Mouse (Mus musculus) midbrain, postnatal 0 days (tissue): ENCODE results near the gene Dcun1d4. TPM values are rescaled to one million over a fixed set of nuclear protein-coding genes. Genes with fewer than 3 reads are reported as not detected.

ENCODE experiments used
- ATAC-seq: fragments of 200-750 bp; cut with Nextera tagmentation; 2 replicates; pipeline ENCODE4 v1.8.0; 2017; ENCODE audit warnings: moderate number of reproducible peaks, mild to moderate bottlenecking, moderate TSS enrichment, moderate library complexity; ENCODE audit not compliant: low FRiP score
- DNase-seq: peaks from one replicate; pipeline ENCODE4 v3.0.0-alpha.2; 2015; ENCODE audit warnings: low spot score
- H3K27ac ChIP-seq: fragments of 300-500 bp; sonication (generic); 2 replicates; pipeline ENCODE4 v1.5.1; 2014; ENCODE audit warnings: low read depth, mild to moderate bottlenecking, low read length, mixed read lengths
- H3K27me3 ChIP-seq: fragments of 300-500 bp; sonication (generic); 2 replicates; pipeline ENCODE4 v1.6.1; 2014; ENCODE audit warnings: low read length, control low read depth, mixed read lengths; ENCODE audit not compliant: insufficient read depth
- H3K36me3 ChIP-seq: fragments of 300-500 bp; sonication (generic); 2 replicates; pipeline ENCODE4 v1.6.1; 2014; ENCODE audit warnings: low read length, control low read depth, mixed read lengths; ENCODE audit not compliant: insufficient read depth
- H3K4me1 ChIP-seq: fragments of 300-500 bp; sonication (generic); 2 replicates; pipeline ENCODE4 v1.6.1; 2014; ENCODE audit warnings: mild to moderate bottlenecking, control low read depth, antibody characterized with exemption, low read length, mixed read lengths; ENCODE audit not compliant: insufficient read depth
- H3K4me2 ChIP-seq: fragments of 300-500 bp; sonication (generic); 2 replicates; pipeline ENCODE4 v1.6.1; 2014; ENCODE audit warnings: low read depth, mild to moderate bottlenecking, low read length, mixed read lengths; ENCODE audit not compliant: poor library complexity, severe bottlenecking
- H3K4me3 ChIP-seq: fragments of 300-500 bp; sonication (generic); 2 replicates; pipeline ENCODE4 v1.5.1; 2014; ENCODE audit warnings: low read depth, mild to moderate bottlenecking, low read length, moderate library complexity
- H3K9ac ChIP-seq: fragments of 300-500 bp; sonication (generic); replicated peaks from 2 replicates; pipeline ENCODE4 v1.6.1; 2014; ENCODE audit warnings: mild to moderate bottlenecking, low read length, moderate library complexity, mixed read lengths; ENCODE audit not compliant: poor library complexity, severe bottlenecking
- H3K9me3 ChIP-seq: fragments of 300-500 bp; sonication (generic); 2 replicates; pipeline ENCODE4 v1.6.1; 2016; ENCODE audit warnings: low read length, control low read depth
- CTCF ChIP-seq: IDR thresholded peaks from 2 replicates; pipeline ENCODE4 v1.5.1; 2016; ENCODE audit warnings: antibody characterized with exemption, mild to moderate bottlenecking
- WGBS: fragments of 180-500 bp; shearing (Covaris S2); extraction: QIAGEN DNeasy Blood & Tissue Kit; methylation state at CpG from one replicate; pipeline ENCODE4 v1.1.7; 2014; 5-methylcytosine and 5-hydroxymethylcytosine counted together
- polyA plus RNA-seq: library from polyadenylated mRNA; unstranded; fragments of >200 nt; fragmentation: Nextera tagmentation; extraction: Ambion mirVana; gene quantifications from 2 replicates; pipeline ENCODE4 v1.2.1, GENCODE M21; 2015
- total RNA-seq: library from RNA; depleted of rRNA; stranded (reverse); fragments of >200 nt; gene quantifications from 2 replicates; pipeline ENCODE4 v1.2.3, GENCODE M21; 2014

The Dcun1d4 gene
- total and polyA plus RNA-seq, 2 experiments from 2014 or later, result 31.1 to 46.2 TPM

DNA sequence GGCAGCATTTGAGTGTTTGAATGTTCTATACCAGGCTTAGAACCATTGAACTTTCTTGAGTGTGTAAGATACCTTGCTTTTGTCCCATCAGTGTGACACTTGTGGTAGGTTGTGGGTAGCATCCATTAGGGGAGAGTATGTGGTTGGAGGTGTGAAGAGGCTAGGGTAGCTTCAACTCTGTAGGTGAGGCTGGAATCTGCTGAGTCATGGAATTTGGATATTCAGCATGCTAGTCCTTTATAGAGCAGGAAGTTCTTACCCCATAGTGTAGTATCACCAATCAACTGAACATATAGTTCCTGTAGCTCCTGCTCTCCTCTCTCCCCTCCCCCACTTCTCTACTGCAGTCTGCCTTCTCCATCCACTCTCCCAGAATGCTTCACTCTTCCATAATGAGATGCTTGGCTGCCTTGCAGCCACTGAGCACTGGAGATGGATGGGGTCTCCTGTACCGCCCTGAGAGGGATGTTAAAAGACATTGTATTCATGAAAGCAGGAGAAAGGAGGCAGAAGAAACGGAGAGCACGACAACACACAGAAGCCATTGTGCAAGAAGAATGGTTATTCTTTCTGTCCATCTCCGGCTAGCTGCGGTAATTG is 3.3 kb downstream of the Dcun1d4 start:
- Histone ChIP-seq H3K4me2 (no peak overlapping the region), H3K36me3 (no peaks in the 10 kb centered on the region), H3K27ac (no peak overlapping the region), H3K4me1 (no peaks in the 10 kb centered on the region), H3K9ac (no peak overlapping the region), H3K4me3 (no peak overlapping the region), H3K27me3 (no peaks in the 10 kb centered on the region), H3K9me3 (no peaks in the 10 kb centered on the region)
- 67% methylated on average over 5 of the region's 5 CpGs for WGBS
- no peak; the same call in 1 of the 2 replicates for ATAC-seq
- TF ChIP-seq CTCF, result no peak
- peak; percentile 66 for DNase-seq

DNA sequence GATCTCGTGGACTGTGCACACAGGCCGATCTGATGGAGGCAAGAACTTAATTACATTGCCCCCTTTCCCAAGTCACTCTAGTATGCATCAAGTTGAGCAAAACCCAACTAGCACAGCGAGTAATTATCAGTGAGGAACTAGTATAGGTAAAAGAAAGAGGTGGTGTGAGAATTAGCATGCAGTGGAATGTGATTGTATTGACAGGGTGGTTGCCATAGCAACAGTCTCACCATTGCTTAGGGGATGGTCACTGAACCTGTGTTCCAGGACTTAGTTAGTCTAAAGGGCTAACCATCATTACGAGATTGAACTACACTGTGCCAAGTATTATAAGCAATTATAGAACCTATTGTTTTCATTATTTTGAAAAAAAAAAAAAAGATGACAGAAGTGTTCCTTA is 5.7 kb downstream of the Dcun1d4 start:
- ATAC-seq (no peak), DNase-seq (no peak)
- H3K9me3 ChIP-seq, result no peaks in the 10 kb centered on the region
- H3K4me2 ChIP-seq, result no peak overlapping the region
- H3K4me3 ChIP-seq, result no peak overlapping the region
- H3K36me3 ChIP-seq, result no peaks in the 10 kb centered on the region
- no peak overlapping the region for H3K9ac ChIP-seq
- no peaks in the 10 kb centered on the region for H3K27me3 ChIP-seq
- 55% methylated on average over 4 of the region's 4 CpGs for WGBS
- no peaks in the 10 kb centered on the region for H3K4me1 ChIP-seq
- TF ChIP-seq CTCF, result no peak
- no peak overlapping the region for H3K27ac ChIP-seq

DNA sequence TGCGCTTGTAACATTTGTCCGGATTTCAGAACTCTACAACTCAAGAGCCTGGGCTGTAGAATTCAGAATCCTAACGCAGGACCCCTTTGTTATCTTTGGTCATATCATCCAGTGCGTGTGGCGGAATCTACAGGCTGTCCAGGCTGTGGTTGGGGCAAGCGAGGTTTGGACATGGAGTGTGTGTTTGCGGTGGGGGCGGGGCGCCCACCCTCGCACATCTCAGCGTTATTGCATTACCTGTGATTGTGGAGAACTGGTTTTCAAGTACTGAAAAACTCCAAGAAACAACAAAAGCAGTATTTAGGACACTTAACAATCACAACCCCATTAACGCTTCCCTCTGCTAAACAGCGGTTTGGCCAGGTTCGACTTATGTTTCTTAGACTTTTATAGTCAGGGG is 9.1 kb downstream of the Dcun1d4 start:
- 5% methylated on average over 14 of the region's 14 CpGs for WGBS
- H3K27ac ChIP-seq, result peak overlapping the region; percentile 71; the same call in 1 of the 2 replicates
- H3K4me1 ChIP-seq, result peaks cover 4% of the 10 kb centered on the region; the same call in 1 of the 2 replicates
- TF ChIP-seq CTCF, result no peak
- DNase-seq, result no peak
- no peaks in the 10 kb centered on the region for H3K9me3 ChIP-seq
- peak overlapping the region; percentile 76 for H3K4me2 ChIP-seq
- H3K9ac ChIP-seq, result peak overlapping the region; percentile 46; the same call in 1 of the 2 replicates
- H3K4me3 ChIP-seq, result peak overlapping the region; percentile 83
- H3K27me3 ChIP-seq, result no peaks in the 10 kb centered on the region
- H3K36me3 ChIP-seq, result no peaks in the 10 kb centered on the region
- no peak for ATAC-seq

DNA sequence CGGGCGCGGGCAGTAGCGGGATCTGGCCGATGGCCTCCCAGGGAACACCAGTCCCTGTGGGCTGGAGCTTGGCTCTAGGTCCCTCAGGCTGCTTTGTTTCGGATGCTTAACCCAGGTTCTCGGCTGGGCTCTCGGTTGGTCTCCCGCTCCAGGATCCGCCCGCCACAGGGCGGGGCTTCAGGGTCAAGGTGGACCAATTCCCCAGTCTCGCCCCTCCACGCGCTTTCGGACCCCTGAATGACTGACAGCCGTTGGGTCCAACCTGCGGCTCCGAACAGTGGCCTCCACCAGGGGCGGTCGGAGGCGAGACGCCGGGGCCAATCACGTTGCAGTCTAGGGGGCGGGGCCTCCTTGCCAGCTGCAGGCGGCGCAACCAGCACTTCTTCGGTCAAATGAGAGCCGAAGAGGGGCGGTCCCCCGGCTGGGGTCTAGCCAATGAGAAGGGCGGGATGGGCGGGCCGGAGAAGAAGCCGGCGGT is 9.8 kb downstream of the Dcun1d4 start:
- peak overlapping the region; percentile 76 for H3K4me2 ChIP-seq
- peak; percentile 96 for ATAC-seq
- peak; percentile 70 for TF ChIP-seq CTCF
- peaks cover 4% of the 10 kb centered on the region; the same call in 1 of the 2 replicates for H3K4me1 ChIP-seq
- H3K36me3 ChIP-seq, result no peaks in the 10 kb centered on the region
- H3K9me3 ChIP-seq, result no peaks in the 10 kb centered on the region
- DNase-seq, result peak; percentile 99
- peak overlapping the region; percentile 91 for H3K27ac ChIP-seq
- peak overlapping the region; percentile 83 for H3K4me3 ChIP-seq
- H3K9ac ChIP-seq, result peak overlapping the region; percentile 46; the same call in 1 of the 2 replicates
- no peaks in the 10 kb centered on the region for H3K27me3 ChIP-seq
- WGBS, result under 1% methylated on average over 37 of the region's 37 CpGs

DNA sequence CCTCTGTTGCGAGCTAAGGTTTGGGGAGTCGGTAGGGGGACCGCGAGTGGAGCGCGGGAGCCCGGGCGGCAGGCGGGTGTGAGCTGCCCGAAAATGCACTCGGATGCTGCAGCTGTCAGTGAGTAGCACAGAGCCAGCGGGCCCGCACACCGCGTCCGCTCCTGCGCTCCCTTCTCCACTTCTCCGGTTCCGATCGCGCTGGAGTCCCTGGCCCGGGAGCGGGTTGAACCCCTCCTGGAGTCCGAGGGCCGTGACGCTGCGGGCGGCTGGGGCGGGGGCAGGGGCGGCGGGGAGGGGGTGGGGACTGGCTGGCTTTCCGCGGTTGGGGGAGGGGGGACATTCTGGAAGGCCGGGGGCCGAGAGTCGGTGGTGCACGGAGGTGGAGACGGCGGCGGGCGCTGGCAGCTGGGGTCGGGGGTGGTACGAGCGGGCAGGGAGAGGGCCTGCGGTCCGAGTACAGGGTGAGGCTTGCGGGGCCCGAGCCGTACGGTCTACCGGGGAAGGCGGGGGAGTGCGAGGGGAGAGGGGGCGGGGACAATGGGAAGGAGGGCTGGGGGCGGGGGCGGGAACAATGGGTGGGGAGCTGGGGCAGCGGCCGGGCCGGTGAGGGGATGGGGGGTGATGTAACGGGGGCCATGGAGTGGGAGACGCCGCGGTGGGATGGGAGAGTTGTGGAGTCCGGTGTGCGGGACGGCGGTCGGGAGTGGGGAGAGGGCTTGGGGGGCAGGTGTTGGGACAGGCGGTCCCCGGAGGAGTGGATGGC is 10.5 kb downstream of the Dcun1d4 start:
- WGBS, result under 1% methylated on average over 47 of the region's 70 CpGs
- peak overlapping the region; percentile 76 for H3K4me2 ChIP-seq
- H3K4me1 ChIP-seq, result peaks cover 4% of the 10 kb centered on the region; the same call in 1 of the 2 replicates
- no peaks in the 10 kb centered on the region for H3K36me3 ChIP-seq
- peak overlapping the region; percentile 77 for H3K9ac ChIP-seq
- DNase-seq, result no peak
- no peak for TF ChIP-seq CTCF
- ATAC-seq, result peak; percentile 56
- H3K4me3 ChIP-seq, result peak overlapping the region; percentile 83
- H3K27me3 ChIP-seq, result no peaks in the 10 kb centered on the region
- H3K9me3 ChIP-seq, result no peaks in the 10 kb centered on the region
- peak overlapping the region; percentile 91 for H3K27ac ChIP-seq
